Comparison of ENCODE assay signal across 9 mouse cellular contexts in the genomic region with DNA sequence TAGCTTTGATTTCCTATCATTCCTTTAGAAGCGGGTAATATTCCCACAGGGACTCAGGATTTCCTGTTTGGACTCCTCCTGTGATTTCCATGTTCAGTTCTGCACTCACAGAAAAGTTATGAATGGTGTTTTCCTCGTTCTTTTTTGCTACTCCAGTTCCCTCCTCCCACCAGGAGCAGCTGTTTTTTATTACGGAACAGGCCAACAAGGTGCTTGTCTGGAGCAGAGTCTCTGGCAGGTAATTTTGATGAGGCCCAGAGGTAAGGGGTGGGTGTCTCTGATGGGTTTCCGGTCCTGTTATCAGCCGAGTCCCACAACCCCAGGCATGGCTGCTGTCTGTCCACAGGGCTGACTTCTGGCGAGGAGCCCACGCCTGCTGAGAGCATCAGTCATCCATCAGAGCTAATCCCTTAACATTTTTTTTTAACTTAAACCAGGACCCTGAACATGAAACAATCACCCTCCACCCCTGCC.
DNase-seq lines count a peak whose midpoint lies in the region; ATAC-seq and TF ChIP-seq lines count a peak whose summit lies in the region.
"Had no signal": no experiment of that assay in that cellular context is flagged by ENCODE, and none has a peak within 500 bp of the region (broad histone marks: within the 10 kb centered on the region; RNA-seq: fewer than 3 reads in every experiment).

No protein-coding gene starts in this region.

- no peak overlapping the region for H3K9ac ChIP-seq in embryonic facial prominence, embryonic 11.5 days (replicated peaks; ENCODE audit: low read length)
- H3K9ac ChIP-seq in heart, embryonic 15.5 days, result no peak overlapping the region
- H3K9ac ChIP-seq in limb, embryonic 14.5 days (ENCODE audit: low read depth, low read length, severe bottlenecking), result no peak overlapping the region

- 0 out of 2 replicates have a peak, but pooled peaks cover 3% of the 10 kb centered on the region for H3K9me3 ChIP-seq in embryonic facial prominence, embryonic 11.5 days (replicated peaks; ENCODE audit: control insufficient read depth, low read length)
- no peaks in the 10 kb centered on the region for H3K9me3 ChIP-seq in heart, embryonic 15.5 days (replicated peaks)
- H3K9me3 ChIP-seq in limb, embryonic 14.5 days (ENCODE audit: control insufficient read depth, low read length), result peaks cover 5% of the 10 kb centered on the region

- H3K4me2 ChIP-seq in embryonic facial prominence, embryonic 11.5 days (ENCODE audit: low read depth, low read length), result no peak overlapping the region
- peak overlapping the region; percentile 20; the same call in 1 of the 2 replicates for H3K4me2 ChIP-seq in heart, embryonic 15.5 days
- H3K4me2 ChIP-seq in limb, embryonic 14.5 days (replicated peaks; ENCODE audit: low read depth, low read length, severe bottlenecking), result peak overlapping the region; percentile 31

- WGBS in embryonic facial prominence, embryonic 11.5 days, result 30% methylated on average over 7 of the region's 7 CpGs
- WGBS in heart, embryonic 15.5 days, result 32% methylated on average over 7 of the region's 7 CpGs
- 7% methylated on average over 7 of the region's 7 CpGs for WGBS in limb, embryonic 14.5 days

- TF ChIP-seq POLR2A in limb, embryonic 14.5 days (IDR thresholded peaks at IDR 0.05; ENCODE audit: borderline replicate concordance, extremely low read depth, insufficient read depth, insufficient read length), result no peak

- H3K4me1 ChIP-seq in embryonic facial prominence, embryonic 11.5 days (ENCODE audit: control insufficient read depth, insufficient read depth, low read length), result 0 out of 2 replicates have a peak, but pooled peaks cover 3% of the 10 kb centered on the region
- H3K4me1 ChIP-seq in heart, embryonic 15.5 days (replicated peaks), result peaks cover 8% of the 10 kb centered on the region
- peaks cover 12% of the 10 kb centered on the region for H3K4me1 ChIP-seq in limb, embryonic 14.5 days (ENCODE audit: control insufficient read depth, insufficient read depth, low read length)

- peak; percentile 16 for DNase-seq in adrenal gland, postnatal 14 days
- DNase-seq in adrenal gland, adult 18-20 months (ENCODE audit: low spot score in 2 of 2), result no peak
- DNase-seq in embryonic facial prominence, embryonic 11.5 days (ENCODE audit: low spot score), result peak; percentile 73
- DNase-seq in limb, embryonic 14.5 days (ENCODE audit: low spot score), result peak; percentile 73
- DNase-seq in MN1 (ENCODE audit: low spot score), result no peak
- DNase-seq: layer of hippocampus, postnatal 36 days had no signal

- H3K4me3 ChIP-seq in embryonic facial prominence, embryonic 11.5 days (ENCODE audit: low read depth, low read length), result no peak overlapping the region
- no peak overlapping the region for H3K4me3 ChIP-seq in heart, embryonic 15.5 days
- no peak overlapping the region for H3K4me3 ChIP-seq in limb, embryonic 14.5 days (replicated peaks; ENCODE audit: low read length)

- no peak overlapping the region for H3K27ac ChIP-seq in embryonic facial prominence, embryonic 11.5 days (replicated peaks; ENCODE audit: low read depth, low read length)
- H3K27ac ChIP-seq in heart, embryonic 15.5 days, result peak overlapping the region; percentile 15
- H3K27ac ChIP-seq in limb, embryonic 14.5 days (replicated peaks; ENCODE audit: low read depth, low read length), result no peak overlapping the region

- H3K36me3 ChIP-seq in embryonic facial prominence, embryonic 11.5 days (replicated peaks; ENCODE audit: control insufficient read depth, insufficient read depth, low read depth, low read length), result no peaks in the 10 kb centered on the region
- H3K36me3 ChIP-seq in heart, embryonic 15.5 days, result no peaks in the 10 kb centered on the region
- H3K36me3 ChIP-seq in limb, embryonic 14.5 days (ENCODE audit: control insufficient read depth, insufficient read depth, low read length), result no peaks in the 10 kb centered on the region

- no peaks in the 10 kb centered on the region for H3K27me3 ChIP-seq in embryonic facial prominence, embryonic 11.5 days (ENCODE audit: control insufficient read depth, insufficient read depth, low read length)
- H3K27me3 ChIP-seq in heart, embryonic 15.5 days, result no peaks in the 10 kb centered on the region
- no peaks in the 10 kb centered on the region for H3K27me3 ChIP-seq in limb, embryonic 14.5 days (ENCODE audit: control insufficient read depth, insufficient read depth, low read length)

- 0 out of 2 replicates have a peak, but pooled peaks have one; percentile 39 for ATAC-seq in embryonic facial prominence, embryonic 11.5 days (replicated peaks; ENCODE audit: insufficient number of reproducible peaks, low FRiP score, low TSS enrichment, low read depth)
- ATAC-seq in heart, embryonic 15.5 days (replicated peaks; ENCODE audit: insufficient number of reproducible peaks, insufficient read depth, low FRiP score, low read depth), result no peak
- peak; percentile 34 for ATAC-seq in limb, embryonic 14.5 days (ENCODE audit: low FRiP score, low read depth)
- ATAC-seq in erythroblast, adult 5-6 weeks (replicated peaks; ENCODE audit: low FRiP score, poor library complexity, severe bottlenecking), result no peak
- ATAC-seq in cerebellum, adult (ENCODE audit: insufficient number of reproducible peaks, low FRiP score, low TSS enrichment), result no peak

Comparison
In these comparisons a context has a peak if more than half of its experiments do, and no peak if none do; other contexts are left out.
1. DNase-seq: peak in adrenal gland, postnatal 14 days (single experiment), embryonic facial prominence, embryonic 11.5 days (single experiment) and limb, embryonic 14.5 days (single experiment); none in adrenal gland, adult 18-20 months (0 of 2) and MN1 (single experiment).
2. ATAC-seq: peak in embryonic facial prominence, embryonic 11.5 days (single experiment) and limb, embryonic 14.5 days (single experiment); none in heart, embryonic 15.5 days (single experiment), erythroblast, adult 5-6 weeks (single experiment) and cerebellum, adult (single experiment).